Mouse (Mus musculus) ES-E14 (cell line): Measurements from ENCODE around the gene Ccdc91.

Experiments used
- HCFC1 ChIP-seq: IDR thresholded peaks from 2 replicates; pipeline ENCODE4 v1.6.1; 2012; ENCODE audit warnings: low read length, inconsistent platforms, borderline replicate concordance; ENCODE audit not compliant: insufficient read depth
- ZC3H11A ChIP-seq: IDR thresholded peaks from 2 replicates; pipeline ENCODE4 v1.6.1; 2012; ENCODE audit warnings: low read depth, mild to moderate bottlenecking, inconsistent platforms, low read length, borderline replicate concordance

- TF ChIP-seq ZC3H11A (no peak), HCFC1 (no peak)
Measured at GRCm38 (mm10) chr6:147671366-147671765, 195.7 kb downstream of the Ccdc91 start.
